ENCODE assay signal across 13 mouse cellular contexts in genomic region chr8:91395340-91396055, GRCm38 (mm10).
DNase-seq lines count a peak whose midpoint lies in the region; ATAC-seq and TF ChIP-seq lines count a peak whose summit lies in the region.
"Had no signal": no experiment of that assay in that cellular context is flagged by ENCODE, and none has a peak within 500 bp of the region (broad histone marks: within the 10 kb centered on the region; RNA-seq: fewer than 3 reads in every experiment).

No protein-coding gene starts in this region.

- H3K4me1 ChIP-seq in intestine, postnatal 0 days (replicated peaks; ENCODE audit: control insufficient read depth, insufficient read depth, low read length) = no peaks in the 10 kb centered on the region
- H3K4me1 ChIP-seq in forebrain, embryonic 12.5 days = peaks cover 7% of the 10 kb centered on the region; the same call in 1 of the 2 replicates

- no peak overlapping the region for H3K9ac ChIP-seq in intestine, postnatal 0 days (ENCODE audit: low read depth, low read length)
- H3K9ac ChIP-seq in forebrain, embryonic 12.5 days = no peak overlapping the region
- H3K9ac ChIP-seq: heart, embryonic 15.5 days; liver, embryonic 15.5 days had no signal

- DNase-seq in adrenal gland, postnatal 14 days = peak; percentile 37
- DNase-seq in adrenal gland, postnatal 25 days = no peak
- DNase-seq in 416B (ENCODE audit: low read depth) = peak; percentile 84
- DNase-seq in adrenal gland, postnatal 36 days = peak; percentile 44 to 51
- no peak for DNase-seq in thymus, adult 18-20 months
- no peak for DNase-seq in gastrocnemius, adult 18-20 months (ENCODE audit: low spot score)
- DNase-seq: cerebellum, adult 11 months; gastrocnemius, postnatal 10 days had no signal

- WGBS in intestine, postnatal 0 days = 58% methylated on average over 6 of the region's 6 CpGs
- 87% methylated on average over 6 of the region's 6 CpGs for whole genome bisulfite sequencing in forebrain, embryonic 12.5 days

- H3K4me3 ChIP-seq in intestine, postnatal 0 days (ENCODE audit: low read depth, low read length) = no peak overlapping the region
- H3K4me3 ChIP-seq in forebrain, embryonic 12.5 days (replicated peaks) = no peak overlapping the region
- H3K4me3 ChIP-seq: heart, embryonic 15.5 days; liver, embryonic 15.5 days had no signal

- H3K4me2 ChIP-seq in intestine, postnatal 0 days (replicated peaks; ENCODE audit: low read depth) = no peak overlapping the region
- no peak overlapping the region for H3K4me2 ChIP-seq in forebrain, embryonic 12.5 days
- H3K4me2 ChIP-seq: heart, embryonic 15.5 days; liver, embryonic 15.5 days had no signal

- no peaks in the 10 kb centered on the region for H3K36me3 ChIP-seq in intestine, postnatal 0 days (ENCODE audit: control insufficient read depth, insufficient read depth)
- no peaks in the 10 kb centered on the region for H3K36me3 ChIP-seq in forebrain, embryonic 12.5 days (replicated peaks)
- H3K36me3 ChIP-seq: heart, embryonic 15.5 days; liver, embryonic 15.5 days had no signal

- H3K27me3 ChIP-seq in intestine, postnatal 0 days (replicated peaks; ENCODE audit: control insufficient read depth, insufficient read depth, low read length) = no peaks in the 10 kb centered on the region
- H3K27me3 ChIP-seq in forebrain, embryonic 12.5 days = no peaks in the 10 kb centered on the region
- H3K27me3 ChIP-seq: heart, embryonic 15.5 days; liver, embryonic 15.5 days had no signal

- H3K9me3 ChIP-seq in intestine, postnatal 0 days (ENCODE audit: control insufficient read depth) = no peaks in the 10 kb centered on the region
- no peaks in the 10 kb centered on the region for H3K9me3 ChIP-seq in forebrain, embryonic 12.5 days
- H3K9me3 ChIP-seq: heart, embryonic 15.5 days; liver, embryonic 15.5 days had no signal

- peak overlapping the region; percentile 51; the same call in 1 of the 2 replicates for H3K27ac ChIP-seq in intestine, postnatal 0 days (ENCODE audit: low read depth, low read length)
- no peak overlapping the region for H3K27ac ChIP-seq in forebrain, embryonic 12.5 days
- H3K27ac ChIP-seq: heart, embryonic 15.5 days; liver, embryonic 15.5 days had no signal

- ATAC-seq in intestine, postnatal 0 days = peak; percentile 97
- ATAC-seq in forebrain, embryonic 12.5 days (ENCODE audit: low FRiP score) = no peak
- ATAC-seq: hindbrain, embryonic 16.5 days had no signal

- TF ChIP-seq CTCF in intestine, postnatal 0 days (IDR thresholded peaks at IDR 0.05; ENCODE audit: low read depth) = no peak

Comparison
In these comparisons a context has a peak if more than half of its experiments do, and no peak if none do; other contexts are left out.
1. DNase-seq: peak in adrenal gland, postnatal 14 days (single experiment), 416B (single experiment) and adrenal gland, postnatal 36 days (2 of 2); none in adrenal gland, postnatal 25 days (single experiment), thymus, adult 18-20 months (0 of 2) and gastrocnemius, adult 18-20 months (single experiment).